Mouse (Mus musculus) ovary, postnatal 36 days (tissue): Measurements from ENCODE around the gene Mad2l1bp.

Experiments used
- DNase-seq: peaks from one replicate; pipeline ENCODE4 v3.0.0; 2022; ENCODE audit warnings: low spot score, mixed read lengths

Mad2l1bp gene

GRCm38 (mm10) chr17:46108286-46108685, 45.1 kb downstream of the Mad2l1bp start:
- no peak for DNase-seq

DNA sequence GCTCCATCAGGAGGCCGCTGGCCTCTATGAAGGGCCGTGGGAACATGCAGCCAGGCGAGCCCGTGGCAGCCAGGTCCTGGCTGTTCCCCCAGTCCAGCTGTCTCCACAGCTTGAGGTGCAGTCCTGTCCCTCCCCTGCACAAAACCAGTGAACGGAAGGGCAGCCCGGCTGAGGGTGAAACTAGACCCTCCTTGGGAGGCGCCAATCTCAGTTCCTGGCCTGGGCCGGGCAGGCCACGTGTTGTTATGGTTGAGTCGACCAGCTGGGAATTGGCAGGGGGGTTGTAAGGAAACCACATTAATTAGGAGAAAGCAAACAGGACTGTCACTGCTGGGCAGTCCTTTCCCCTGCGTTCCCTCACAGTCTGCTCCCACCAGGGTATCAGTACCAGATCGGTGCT, 48.9 kb downstream of the Mad2l1bp start:
- DNase-seq: no peak

GRCm38 (mm10) chr17:46102608-46103159, 50.7 kb downstream of the Mad2l1bp start:
- no peak for DNase-seq

DNA sequence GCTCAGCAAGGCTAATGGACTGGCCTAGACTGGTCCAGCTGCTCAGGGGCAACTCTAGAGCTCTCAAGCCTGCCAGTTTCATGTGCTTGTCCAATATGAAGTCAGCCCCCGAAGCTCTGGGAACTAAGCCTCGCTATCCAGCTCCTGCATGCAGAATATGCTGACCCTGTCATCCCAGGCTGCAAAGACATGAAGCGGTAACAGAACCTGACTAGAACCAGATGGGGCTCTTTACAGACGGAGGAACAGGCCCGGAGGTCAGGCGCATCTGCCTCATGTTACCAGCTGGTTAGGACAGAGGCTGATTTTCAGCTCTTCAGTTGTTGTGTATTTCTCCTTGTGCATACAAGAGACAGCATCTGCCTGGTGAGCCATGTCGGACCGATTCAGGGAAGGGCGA, 51.4 kb downstream of the Mad2l1bp start:
- DNase-seq: no peak

GRCm38 (mm10) chr17:46098525-46098924, 54.8 kb downstream of the Mad2l1bp start:
- no peak for DNase-seq
